Mouse (Mus musculus) stomach, postnatal 0 days (tissue): ENCODE data around the gene Ly86. TPM values are rescaled to one million over a fixed set of nuclear protein-coding genes. Genes with fewer than 3 reads are reported as not detected.
A peak's percentile ranks its signal among the peaks of the same experiment; 100 is the strongest.

ENCODE experiments used
- ATAC-seq: fragments of 200-750 bp; cut with Nextera tagmentation; 2 replicates; pipeline ENCODE4 v1.8.0; 2017; ENCODE audit not compliant: low FRiP score, low TSS enrichment
- DNase-seq: peaks from one replicate; pipeline ENCODE4 v3.0.0-alpha.2; 2016; ENCODE audit warnings: low spot score
- H3K27ac ChIP-seq: fragments of 300-500 bp; sonication (generic); replicated peaks from 2 replicates; pipeline ENCODE4 v1.5.1; 2014; ENCODE audit warnings: mild to moderate bottlenecking, control low read depth
- H3K27me3 ChIP-seq: fragments of 300-500 bp; sonication (generic); 2 replicates; pipeline ENCODE4 v1.6.1; 2014; ENCODE audit warnings: low read length; ENCODE audit not compliant: control insufficient read depth, insufficient read depth
- H3K36me3 ChIP-seq: fragments of 300-500 bp; sonication (generic); 2 replicates; pipeline ENCODE4 v1.6.1; 2014; ENCODE audit warnings: low read length, mixed read lengths; ENCODE audit not compliant: control insufficient read depth, insufficient read depth
- H3K4me1 ChIP-seq: fragments of 300-500 bp; sonication (generic); replicated peaks from 2 replicates; pipeline ENCODE4 v1.6.1; 2014; ENCODE audit warnings: antibody characterized with exemption; ENCODE audit not compliant: control insufficient read depth, insufficient read depth
- H3K4me2 ChIP-seq: fragments of 300-500 bp; sonication (generic); replicated peaks from 2 replicates; pipeline ENCODE4 v1.6.1; 2014; ENCODE audit warnings: low read depth, mild to moderate bottlenecking, control low read depth, moderate library complexity
- H3K4me3 ChIP-seq: fragments of 300-500 bp; sonication (generic); 2 replicates; pipeline ENCODE4 v1.5.1; 2014; ENCODE audit warnings: low read depth, low read length, control low read depth
- H3K9ac ChIP-seq: fragments of 300-500 bp; sonication (generic); 2 replicates; pipeline ENCODE4 v1.6.1; 2014; ENCODE audit warnings: mild to moderate bottlenecking, low read length, control low read depth, mixed read lengths
- H3K9me3 ChIP-seq: fragments of 300-500 bp; sonication (generic); 2 replicates; pipeline ENCODE4 v1.6.1; 2016; ENCODE audit warnings: low read length; ENCODE audit not compliant: control insufficient read depth
- CTCF ChIP-seq: IDR thresholded peaks from 2 replicates; pipeline ENCODE4 v1.5.1; 2016; ENCODE audit warnings: antibody characterized with exemption, low read depth, mild to moderate bottlenecking, moderate library complexity
- EP300 ChIP-seq: optimal IDR thresholded peaks from 2 replicates; pipeline ENCODE3; 2016; ENCODE audit warnings: antibody characterized with exemption
- WGBS: fragments of 180-500 bp; shearing (Covaris S2); extraction: QIAGEN DNeasy Blood & Tissue Kit; methylation state at CpG from one replicate; pipeline ENCODE4 v1.1.7; 2014; 5-methylcytosine and 5-hydroxymethylcytosine counted together
- polyA plus RNA-seq: library from polyadenylated mRNA; unstranded; fragments of >200 nt; fragmentation: Nextera tagmentation; extraction: Ambion mirVana; gene quantifications from 2 replicates; pipeline ENCODE4 v1.2.1, GENCODE M21; 2015

The Ly86 gene
- polyA plus RNA-seq, 1 experiment from 2014 or later: 7.4 TPM

DNA sequence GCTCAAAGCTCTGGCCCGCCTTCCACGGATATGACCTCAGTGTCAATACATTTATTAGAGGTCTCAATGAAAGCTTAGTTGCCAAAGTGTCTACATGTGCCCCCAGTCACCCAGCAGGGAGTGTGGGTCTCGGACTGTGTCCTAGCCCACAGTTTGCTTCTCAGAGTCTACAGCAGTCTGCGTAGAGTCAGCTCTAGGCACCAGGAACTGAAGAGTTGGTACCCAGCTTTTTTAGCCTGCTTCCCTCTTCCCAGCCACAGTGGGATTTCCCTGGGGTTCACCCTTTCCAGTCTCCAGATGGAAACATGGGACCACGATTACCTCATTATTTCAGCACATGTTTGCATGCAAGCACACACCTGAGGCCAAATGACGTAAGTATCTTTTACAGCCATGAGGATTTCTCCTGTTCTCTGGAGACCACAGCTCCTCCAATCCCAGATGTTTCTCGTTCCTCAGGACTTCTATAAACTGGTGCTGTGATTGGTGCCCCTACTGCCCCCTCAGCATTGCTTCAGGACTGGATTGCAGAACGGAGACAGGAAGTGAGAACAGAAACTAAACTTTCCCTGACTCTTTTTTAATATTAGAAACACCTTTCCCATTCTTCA is 84.8 kb downstream of the Ly86 start:
- no peak for TF ChIP-seq CTCF
- no peak for TF ChIP-seq EP300
- Histone ChIP-seq H3K4me3 (no peak overlapping the region), H3K4me1 (no peaks in the 10 kb centered on the region), H3K27me3 (no peaks in the 10 kb centered on the region), H3K36me3 (no peaks in the 10 kb centered on the region), H3K27ac (no peak overlapping the region), H3K4me2 (no peak overlapping the region), H3K9me3 (no peaks in the 10 kb centered on the region), H3K9ac (no peak overlapping the region)
- no peak for DNase-seq
- no peak for ATAC-seq
- WGBS: 65% methylated on average over 8 of the region's 8 CpGs

DNA sequence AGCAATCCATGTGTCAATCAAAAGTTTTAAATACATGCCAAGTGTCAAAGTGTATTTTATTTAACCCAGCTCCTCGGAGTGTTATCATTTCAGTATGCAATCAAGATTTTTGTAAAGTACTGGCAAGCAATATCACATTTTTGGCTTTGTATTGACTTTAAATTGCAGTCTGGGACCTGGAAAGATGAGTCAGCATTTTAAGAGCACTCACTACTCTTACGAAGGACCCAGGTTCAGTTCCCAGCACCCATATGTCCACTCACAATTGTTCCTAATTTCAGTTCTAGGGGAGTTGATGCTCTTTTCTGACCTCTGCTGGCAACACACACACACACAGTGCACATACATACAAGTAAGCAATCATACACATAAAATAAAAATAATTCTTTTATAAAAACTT is 86.7 kb downstream of the Ly86 start:
- Histone ChIP-seq H3K4me2 (no peak overlapping the region), H3K4me3 (no peak overlapping the region), H3K27ac (no peak overlapping the region), H3K27me3 (no peaks in the 10 kb centered on the region), H3K36me3 (no peaks in the 10 kb centered on the region), H3K9ac (no peak overlapping the region), H3K4me1 (no peaks in the 10 kb centered on the region), H3K9me3 (no peaks in the 10 kb centered on the region)
- TF ChIP-seq CTCF (no peak), EP300 (no peak)
- DNase-seq (no peak), ATAC-seq (no peak)
- 82% methylated on average over 2 of the region's 2 CpGs for WGBS

DNA sequence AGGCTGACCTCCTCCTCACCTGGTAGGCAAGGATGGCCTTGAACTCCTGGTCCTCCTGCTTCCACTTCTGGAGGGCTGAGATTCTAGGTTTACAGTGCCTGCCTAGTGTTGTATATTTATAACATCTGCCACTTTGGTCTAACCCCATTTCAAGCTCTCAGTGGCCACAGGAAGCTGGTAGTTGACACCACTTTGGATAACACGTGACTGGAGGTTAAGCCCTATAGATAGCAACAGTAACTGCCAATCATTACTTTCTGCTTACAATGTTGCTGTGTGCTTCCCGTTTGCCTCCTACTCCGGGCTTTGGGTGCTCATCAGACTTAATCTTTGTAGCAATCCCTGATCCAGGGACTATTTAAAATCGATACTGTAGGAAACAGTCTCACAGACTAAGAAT is 87.6 kb downstream of the Ly86 start:
- no peak overlapping the region for H3K27ac ChIP-seq
- DNase-seq (no peak), ATAC-seq (no peak)
- no peak overlapping the region for H3K4me2 ChIP-seq
- no peak overlapping the region for H3K9ac ChIP-seq
- no peaks in the 10 kb centered on the region for H3K9me3 ChIP-seq
- no peaks in the 10 kb centered on the region for H3K36me3 ChIP-seq
- TF ChIP-seq CTCF: no peak
- TF ChIP-seq EP300: no peak
- no peak overlapping the region for H3K4me3 ChIP-seq
- H3K4me1 ChIP-seq: no peaks in the 10 kb centered on the region
- WGBS: 30% methylated on average over 4 of the region's 4 CpGs
- no peaks in the 10 kb centered on the region for H3K27me3 ChIP-seq

DNA sequence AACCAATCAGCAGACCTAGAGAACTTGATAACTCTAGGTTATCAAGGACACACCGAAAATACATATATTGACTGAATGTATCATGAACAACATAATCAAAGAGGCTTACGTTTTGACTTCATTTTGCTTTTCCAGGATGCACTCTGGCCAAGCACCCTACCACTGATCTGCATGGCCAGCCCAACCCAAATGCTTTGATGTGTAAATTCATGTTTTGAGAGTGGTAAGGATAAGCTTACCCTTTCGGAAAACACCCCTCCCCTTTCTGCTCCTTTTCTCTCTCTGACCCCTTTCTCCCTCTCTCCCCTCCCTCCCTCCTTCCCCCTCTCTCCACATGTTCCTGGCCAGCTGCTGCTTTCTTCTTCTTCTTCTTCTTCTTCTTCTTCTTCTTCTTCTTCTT is 88.1 kb downstream of the Ly86 start:
- Histone ChIP-seq H3K4me2 (no peak overlapping the region), H3K4me3 (no peak overlapping the region), H3K4me1 (no peaks in the 10 kb centered on the region), H3K9ac (no peak overlapping the region), H3K27me3 (no peaks in the 10 kb centered on the region), H3K27ac (no peak overlapping the region), H3K9me3 (no peaks in the 10 kb centered on the region), H3K36me3 (no peaks in the 10 kb centered on the region)
- DNase-seq (no peak), ATAC-seq (no peak)
- 37% methylated on average over 3 of the region's 3 CpGs for WGBS
- TF ChIP-seq CTCF (no peak), EP300 (no peak)

DNA sequence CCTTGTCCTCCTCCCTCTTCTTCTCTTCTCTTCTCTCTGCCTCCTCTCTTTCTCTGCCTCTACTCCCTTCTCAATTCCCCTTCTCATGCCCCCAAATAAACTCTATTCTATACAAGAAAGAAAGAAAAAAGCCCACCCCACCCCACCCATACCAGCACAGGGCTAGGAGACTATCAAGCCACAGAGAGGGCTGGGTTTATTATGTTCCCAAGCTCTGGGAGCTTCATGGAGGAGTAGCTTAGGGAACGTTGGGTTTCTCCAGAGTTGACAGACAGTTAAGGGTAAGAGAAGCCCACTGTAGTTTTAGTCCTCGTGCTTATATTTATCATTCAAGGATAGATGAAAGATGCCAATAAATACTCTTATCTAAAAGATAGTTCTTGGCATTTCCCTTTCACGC is 88.7 kb downstream of the Ly86 start:
- no peaks in the 10 kb centered on the region for H3K36me3 ChIP-seq
- H3K27me3 ChIP-seq: no peaks in the 10 kb centered on the region
- DNase-seq (no peak), ATAC-seq (peak; percentile 48; the same call in 1 of the 2 replicates)
- 8% methylated on average over 3 of the region's 3 CpGs for WGBS
- H3K4me1 ChIP-seq: no peaks in the 10 kb centered on the region
- no peak overlapping the region for H3K9ac ChIP-seq
- H3K4me2 ChIP-seq: peak overlapping the region; percentile 71; the same call in 1 of the 2 replicates
- no peak overlapping the region for H3K27ac ChIP-seq
- H3K9me3 ChIP-seq: no peaks in the 10 kb centered on the region
- no peak for TF ChIP-seq CTCF
- TF ChIP-seq EP300: no peak
- H3K4me3 ChIP-seq: no peak overlapping the region

DNA sequence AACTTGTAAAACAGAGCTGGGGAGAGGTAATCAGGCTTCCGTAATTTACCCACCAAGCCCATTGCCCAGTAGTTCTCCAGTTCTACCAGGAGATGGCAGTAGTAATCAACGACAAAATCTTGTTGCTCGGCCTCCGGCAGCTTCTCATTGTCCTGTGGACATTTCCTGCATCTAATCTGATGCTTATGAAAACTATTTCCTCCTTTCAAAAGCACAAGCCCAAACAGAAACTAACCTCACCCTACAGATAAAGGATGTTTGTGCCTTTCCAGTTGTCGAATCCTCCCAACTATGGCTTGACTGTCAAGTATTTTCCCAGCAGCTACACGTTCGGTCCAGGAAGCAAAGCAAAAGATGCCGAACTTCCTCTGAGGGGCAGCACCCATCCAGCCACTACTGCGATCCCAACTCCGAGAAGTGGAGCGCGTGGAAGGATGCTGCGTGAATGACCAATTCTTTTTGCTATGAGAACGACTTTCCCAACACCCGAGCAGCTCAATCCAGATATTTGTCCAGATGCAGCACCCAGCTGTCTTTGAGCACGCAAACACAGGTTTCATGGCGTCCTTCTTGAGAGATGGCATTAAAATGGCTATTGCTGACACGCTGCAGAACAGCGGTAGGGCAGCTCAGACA is 89.2 kb downstream of the Ly86 start:
- no peaks in the 10 kb centered on the region for H3K36me3 ChIP-seq
- TF ChIP-seq EP300: no peak
- TF ChIP-seq CTCF: peak; percentile 84
- 1% methylated on average over 19 of the region's 19 CpGs for WGBS
- H3K27ac ChIP-seq: peak overlapping the region; percentile 71
- H3K9me3 ChIP-seq: no peaks in the 10 kb centered on the region
- ATAC-seq (peak; percentile 81), DNase-seq (peak; percentile 57)
- peak overlapping the region; percentile 71 for H3K4me2 ChIP-seq
- peak overlapping the region; percentile 47 for H3K4me3 ChIP-seq
- peak overlapping the region; percentile 61 for H3K9ac ChIP-seq
- H3K4me1 ChIP-seq: no peaks in the 10 kb centered on the region
- H3K27me3 ChIP-seq: no peaks in the 10 kb centered on the region
